Mouse (Mus musculus): ENCODE measurements at regions not wholly inside any gene's neighbourhood (a gene's known extent, or its start where the extent isn't known, plus 50 kb on each side); places are given as distances from the start of the nearest gene placed in this dataset.

DNA sequence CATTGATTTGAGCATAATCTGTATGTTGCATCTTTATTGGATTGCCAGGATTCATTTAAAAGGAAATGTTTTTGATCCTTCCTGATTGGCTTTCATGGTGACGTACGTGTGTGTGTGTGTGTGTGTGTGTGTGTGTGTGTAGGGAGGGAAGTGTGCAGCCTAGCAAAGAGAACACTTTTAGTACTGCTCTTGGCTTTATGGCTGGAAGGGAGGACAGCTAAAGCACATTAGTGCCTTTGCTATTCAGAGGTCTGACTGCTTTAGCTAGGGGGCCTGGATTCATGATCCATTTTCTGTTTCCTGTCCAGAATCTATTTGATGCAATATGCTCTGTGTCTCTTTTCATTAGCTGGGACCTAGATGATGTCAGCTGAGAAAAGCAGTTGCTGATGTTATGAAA lies 155.6 kb upstream of the Itga1 start:
- no peak for DNase-seq (ENCODE audit: low read depth)

DNA sequence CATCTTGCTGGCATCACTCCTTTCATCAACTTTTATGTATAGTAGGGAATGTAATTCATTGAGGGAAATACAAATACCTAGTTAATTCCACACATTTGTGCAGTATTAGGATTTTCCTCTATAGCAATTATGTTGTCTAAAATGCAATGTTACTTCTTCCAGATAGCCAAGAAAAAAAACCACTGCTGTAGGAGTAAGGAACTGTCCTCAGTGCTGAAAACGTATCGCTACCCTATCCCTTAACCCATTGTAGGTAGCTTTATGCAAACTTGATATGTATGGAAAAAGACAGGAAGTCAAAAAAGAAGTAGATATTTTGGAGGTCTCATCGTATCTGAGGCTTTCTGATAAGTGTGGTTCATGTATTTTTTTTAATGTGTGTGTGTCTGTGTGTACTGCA lies 150.8 kb upstream of the Itga1 start:
- no peak for DNase-seq (ENCODE audit: low read depth)

DNA sequence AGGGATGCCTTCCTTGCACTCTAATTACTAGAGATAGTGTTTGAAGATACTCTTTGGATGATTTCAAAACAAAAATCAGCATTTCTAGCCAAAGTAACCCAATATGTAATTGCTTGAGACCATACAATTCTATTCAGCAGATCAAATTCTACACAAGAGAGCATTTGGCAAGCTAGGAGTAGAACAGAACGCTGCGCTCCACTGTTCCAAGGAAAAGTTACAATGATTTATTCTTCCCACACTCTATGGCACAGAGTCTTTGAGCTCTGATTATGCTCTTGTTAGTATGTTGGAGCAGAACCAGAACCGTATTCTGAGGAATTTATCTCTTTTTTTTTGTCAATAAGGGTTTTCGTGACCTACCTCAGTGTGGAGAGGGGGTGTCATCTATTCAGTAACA lies 130.2 kb upstream of the Itga1 start:
- DNase-seq (ENCODE audit: low read depth), result no peak

DNA sequence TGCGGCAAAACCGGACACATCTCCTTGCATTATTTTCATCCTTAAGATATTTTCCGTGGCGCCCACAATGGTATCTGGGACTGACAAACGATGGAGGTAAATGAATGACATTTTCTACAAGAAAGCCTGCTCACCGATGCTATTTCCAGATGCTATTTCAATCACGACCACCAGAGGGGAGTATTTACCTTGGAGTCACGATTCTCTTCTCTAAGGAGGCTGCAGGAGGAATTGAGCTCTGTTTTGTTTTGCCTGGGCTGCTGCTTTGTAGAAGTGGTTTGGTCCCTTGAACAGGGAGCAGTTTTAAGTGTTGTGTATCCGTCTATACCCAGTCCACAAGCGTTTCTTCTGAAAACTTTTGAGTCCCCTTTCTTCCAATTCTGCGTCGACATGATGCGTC lies 128.7 kb upstream of the Itga1 start:
- DNase-seq (ENCODE audit: low read depth), result peak; percentile 65

DNA sequence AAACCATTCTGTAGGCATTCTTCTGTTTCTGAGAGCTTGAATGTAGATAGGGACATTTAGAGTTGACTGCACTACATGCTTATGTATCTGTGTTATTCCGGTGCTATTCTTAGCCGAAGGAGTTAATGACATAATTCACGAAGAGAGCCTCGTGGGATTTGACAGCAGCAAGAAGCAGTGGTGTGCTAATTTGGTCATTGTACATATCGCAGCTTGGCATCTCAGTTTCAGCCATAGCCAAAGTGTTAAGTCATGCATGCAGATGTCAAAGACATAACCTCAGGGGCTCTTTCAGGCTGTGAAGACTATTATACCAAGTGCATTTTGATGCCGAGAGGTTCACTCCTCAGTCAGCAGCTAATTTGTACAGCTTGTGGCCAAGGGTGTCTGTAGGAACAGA lies 125.1 kb upstream of the Itga1 start:
- DNase-seq (ENCODE audit: low read depth), result no peak

DNA sequence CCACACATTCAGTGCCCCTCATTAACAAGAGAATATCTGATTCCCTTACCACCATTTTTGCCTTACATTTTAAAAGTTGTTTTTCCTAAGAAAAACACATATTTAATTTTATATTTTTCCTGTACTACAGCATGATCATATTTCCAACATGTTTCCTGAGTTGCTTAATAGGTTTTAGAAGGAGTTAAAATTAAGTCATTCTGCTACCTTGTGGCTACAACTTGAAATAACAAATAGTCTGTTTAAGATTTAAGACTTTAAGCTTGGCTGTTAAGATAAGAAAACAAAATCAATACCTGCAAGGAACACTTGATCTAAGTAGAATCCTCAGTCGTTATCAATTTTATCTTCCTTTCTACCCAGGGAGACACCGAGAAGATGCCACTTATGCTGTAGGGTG lies 117.9 kb upstream of the Itga1 start:
- DNase-seq (ENCODE audit: low read depth), result no peak

DNA sequence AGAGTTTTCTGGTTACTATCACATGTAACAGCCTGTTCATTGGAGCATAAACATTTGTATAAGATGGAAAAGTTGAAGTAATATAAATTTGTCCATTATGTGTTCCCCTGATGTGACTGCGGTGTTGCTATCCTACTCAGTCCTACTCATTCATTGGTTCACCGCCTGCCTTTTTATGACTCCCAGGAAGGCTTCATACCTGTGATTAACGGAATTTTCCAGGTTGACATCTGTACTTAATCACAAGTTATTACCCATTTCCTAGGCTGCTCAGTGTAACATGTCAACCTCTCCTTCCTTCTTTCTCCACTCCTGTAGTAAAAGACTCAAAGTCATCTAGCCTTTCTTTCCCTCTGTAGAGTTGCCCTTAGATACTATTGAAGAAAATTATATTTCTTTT lies 109.5 kb upstream of the Itga1 start:
- DNase-seq (ENCODE audit: low read depth), result no peak

DNA sequence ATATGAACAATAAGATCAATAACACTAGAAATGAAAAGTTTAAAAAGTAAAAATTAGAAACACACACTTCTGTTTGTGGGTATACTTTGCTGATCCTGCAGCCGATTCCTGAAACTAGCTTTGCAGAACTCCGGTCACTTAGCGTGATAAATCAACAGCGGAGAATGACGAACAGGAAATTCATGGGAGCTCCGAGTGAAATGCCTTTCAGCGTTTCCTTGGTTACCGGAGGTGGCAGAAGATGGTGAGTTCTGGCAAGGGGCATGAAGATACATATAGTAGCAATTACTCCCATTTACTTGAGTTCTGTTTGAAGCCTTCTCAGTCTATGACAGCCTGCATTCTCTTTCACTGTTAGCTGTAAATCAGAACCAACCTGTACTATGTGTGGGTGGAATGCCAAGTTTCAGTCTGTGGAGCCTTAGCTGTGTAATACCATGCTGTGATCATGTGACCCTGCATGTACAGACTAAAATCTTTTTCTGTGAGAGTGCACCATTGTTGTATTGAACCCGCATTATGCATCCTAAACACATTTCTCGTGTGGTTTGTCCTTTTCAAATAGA lies 109.0 kb upstream of the Itga1 start:
- no peak for DNase-seq (ENCODE audit: low read depth)

DNA sequence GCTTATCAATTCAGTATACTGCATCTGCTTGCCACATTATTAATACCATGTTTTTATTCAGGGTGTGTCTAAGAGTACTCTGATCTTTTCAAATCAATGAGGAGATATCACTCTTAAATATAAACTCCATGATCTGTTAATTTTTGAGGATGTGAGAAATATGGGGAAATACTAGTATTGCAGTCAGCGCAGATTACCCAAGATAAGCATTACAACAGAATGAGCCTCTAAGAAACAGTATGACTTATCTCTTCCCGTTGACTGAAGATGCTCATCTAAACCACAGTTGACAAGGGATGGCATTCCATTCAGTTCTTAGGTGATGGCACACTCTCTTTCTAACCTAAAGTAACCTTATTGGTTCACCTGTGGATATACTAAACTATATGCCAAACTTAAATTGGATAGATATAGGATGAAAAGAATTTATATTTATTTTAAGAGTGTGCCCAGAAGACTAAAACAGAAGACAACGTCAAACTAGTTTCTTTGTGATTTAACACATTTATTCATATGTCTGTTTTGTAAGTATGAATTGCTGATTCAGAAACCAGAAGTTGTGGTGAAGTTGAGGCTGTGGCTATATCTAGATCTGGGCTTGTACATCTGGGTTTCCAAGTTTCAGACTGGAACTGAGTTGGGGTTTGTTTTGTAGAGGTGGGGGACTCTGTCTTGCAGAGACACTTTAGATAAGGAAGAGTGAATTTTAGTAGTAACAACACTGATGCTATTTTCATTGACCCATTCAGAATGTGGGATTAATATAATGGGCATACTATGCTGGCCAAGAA lies 107.8 kb upstream of the Itga1 start:
- no peak for DNase-seq (ENCODE audit: low read depth)

DNA sequence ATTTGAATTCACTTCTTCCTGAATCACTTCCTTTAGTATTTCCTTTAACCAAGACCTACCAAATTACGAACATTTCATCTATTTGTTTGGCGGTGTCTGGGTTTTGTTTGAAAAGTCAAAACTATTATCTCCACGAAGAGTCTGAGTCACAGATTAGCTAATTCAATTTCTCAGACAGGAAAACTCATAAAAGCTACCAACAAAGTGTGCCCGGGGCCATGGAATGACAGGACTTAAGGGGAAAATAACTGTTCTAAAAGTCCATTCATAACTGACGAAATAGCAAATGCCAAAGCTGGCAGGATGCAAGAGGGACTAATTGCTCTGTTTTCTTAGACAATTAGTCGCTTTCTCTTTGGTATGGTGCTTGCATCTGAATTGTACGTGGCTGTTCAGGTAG lies 105.0 kb upstream of the Itga1 start:
- DNase-seq (ENCODE audit: low read depth), result no peak

DNA sequence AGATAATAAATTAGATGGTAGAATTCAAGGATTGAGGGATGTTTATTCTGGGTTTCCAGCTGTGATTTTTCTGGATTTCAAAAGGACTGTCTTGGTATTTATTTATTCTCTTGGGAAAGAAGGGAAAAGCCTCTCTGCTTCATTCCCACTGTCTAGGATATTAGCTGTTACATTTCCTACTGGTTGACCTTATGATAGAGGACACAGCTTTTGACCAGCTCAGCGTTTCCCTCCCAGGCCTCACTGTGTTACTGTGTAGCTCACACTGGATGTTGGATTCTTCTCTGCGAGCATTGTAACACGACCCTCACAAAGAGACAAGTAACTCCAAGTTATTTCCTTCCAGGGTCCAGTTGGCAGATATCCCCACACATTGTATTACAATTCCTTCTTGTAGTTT lies 97.4 kb upstream of the Itga1 start:
- no peak for DNase-seq (ENCODE audit: low read depth)

DNA sequence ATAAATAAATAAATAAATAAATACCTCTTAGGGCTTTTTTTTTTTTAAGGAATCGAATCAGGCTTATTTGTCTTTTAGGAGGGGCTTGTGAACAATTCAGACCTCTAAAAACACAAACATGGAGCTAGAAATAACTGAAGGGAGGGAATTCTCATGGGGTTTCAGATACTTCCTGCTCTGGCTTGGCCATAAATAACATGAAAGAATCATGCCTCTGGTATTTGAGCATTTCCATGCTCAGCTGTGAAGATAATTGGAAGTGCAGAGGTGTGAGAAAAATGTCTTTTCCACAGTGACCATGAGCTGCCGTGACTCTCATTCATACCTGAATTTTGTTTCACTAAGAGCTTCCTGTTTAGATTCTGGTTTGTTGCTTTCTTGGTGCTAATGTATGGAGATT lies 86.3 kb upstream of the Itga1 start:
- no peak for DNase-seq (ENCODE audit: low read depth)

DNA sequence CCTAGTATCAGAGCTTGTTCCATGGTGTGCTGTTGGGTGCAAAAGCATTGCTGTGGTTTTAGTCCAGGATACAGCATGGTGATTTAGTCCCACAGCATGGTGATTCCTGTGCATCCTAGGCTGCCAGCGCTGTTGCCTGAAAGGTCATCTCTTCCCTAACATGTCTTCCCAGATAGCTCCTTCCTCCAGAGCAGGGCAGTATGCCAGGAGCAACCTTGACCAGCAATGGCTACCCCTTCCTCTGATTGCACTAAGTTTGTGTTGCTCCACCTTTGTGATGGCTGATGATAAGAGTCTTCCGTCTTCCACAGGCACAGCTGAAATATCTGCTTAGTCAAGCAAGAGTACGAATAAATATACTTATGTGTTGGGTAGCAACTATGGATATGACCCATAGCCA lies 85.6 kb upstream of the Itga1 start:
- DNase-seq (ENCODE audit: low read depth), result no peak

DNA sequence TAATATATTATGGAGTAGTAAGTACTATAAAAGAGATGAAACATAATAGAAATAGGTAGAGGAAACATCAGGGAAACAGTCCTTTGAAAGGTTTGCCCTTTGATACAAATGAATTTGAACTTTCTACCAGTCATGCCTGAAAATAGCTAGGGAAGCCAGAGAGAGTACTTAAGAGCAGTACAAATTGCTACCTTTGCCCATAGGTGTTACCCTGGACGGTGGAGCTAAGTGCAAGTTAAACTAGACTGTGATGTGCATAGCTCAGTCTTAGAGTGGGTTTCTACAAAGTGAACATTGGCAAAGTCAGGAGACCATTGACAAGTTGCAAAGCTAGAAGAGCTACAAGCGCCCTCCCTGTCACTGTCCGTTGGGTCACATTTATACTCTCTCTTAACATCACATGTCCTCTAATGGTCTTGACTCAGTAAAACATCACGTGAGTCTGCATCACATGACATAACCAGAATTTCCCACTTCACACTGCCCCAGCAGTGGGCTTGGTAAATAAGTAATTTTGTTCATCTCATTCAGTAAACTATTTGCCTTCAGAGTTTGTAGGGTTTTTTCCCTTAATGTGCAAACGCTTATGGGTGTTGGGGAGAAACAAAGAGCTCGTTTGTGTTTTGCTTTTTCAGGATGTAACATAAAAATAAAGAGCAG lies 80.6 kb upstream of the Itga1 start:
- no peak for DNase-seq (ENCODE audit: low read depth)

DNA sequence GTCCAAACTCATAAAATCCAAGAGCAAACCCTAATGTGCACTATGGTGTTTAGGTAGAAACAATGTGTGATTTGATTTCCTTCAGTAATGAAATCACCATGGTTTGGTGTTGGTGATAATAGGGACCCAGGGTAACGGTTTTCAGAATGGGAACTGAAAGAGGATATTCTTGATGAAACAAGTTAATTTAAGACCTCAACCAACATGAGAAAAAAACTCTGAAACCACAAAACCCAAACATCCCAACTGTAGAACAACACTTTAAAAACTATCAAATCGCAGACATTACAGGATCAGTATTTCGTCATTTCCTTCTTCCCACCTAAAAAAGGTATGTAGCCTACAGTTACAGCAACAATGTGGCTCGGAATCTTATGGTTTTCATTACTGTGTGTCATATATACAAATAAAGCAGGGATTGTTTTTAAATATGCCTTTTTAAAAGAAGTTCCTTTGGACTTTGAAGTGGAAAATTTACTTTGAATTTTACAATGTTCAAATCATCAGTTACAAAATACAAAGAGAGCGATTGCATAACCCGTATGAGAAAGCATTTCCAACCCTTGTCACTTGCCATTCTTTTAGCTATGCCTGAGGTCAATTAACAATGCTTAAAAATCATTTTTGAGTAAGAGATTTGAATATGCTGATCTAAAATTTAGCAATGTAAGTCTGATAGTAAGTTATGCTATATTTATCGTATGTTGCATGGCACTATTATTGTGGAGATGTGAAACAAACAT lies 76.6 kb upstream of the Itga1 start:
- DNase-seq (ENCODE audit: low read depth), result no peak

DNA sequence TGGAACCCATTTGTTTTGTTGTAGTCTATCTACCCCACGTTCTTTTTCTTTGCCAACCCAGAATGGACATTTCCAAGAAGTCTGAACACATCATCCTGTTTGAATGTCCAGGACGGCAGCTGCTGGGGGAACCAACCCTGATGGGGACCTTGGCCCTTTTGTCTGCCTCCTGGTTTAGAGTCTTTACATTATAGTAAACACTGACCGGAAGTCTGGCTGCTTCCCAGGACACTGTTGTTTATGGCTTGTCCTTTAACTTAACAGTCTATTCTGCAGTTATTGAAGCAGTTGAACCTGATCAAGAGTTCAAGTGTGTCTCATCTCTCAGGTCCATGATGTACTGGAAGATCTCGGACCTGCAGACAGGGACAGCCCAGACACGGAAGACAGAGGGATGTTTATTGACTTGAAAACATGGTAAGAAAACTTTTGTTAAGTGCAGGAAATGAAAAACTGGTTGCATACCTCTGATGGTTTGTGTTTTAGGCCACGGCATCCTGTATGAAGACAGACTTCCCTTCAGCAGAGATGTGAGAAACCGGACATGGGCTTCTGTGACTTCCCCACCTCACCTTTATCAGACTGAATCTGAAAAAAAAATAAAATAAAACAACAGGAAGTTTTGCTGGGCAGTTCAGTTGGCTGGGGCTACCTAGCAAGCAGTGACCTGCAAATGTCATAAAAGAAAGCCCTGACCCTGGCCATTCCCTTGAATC lies 69.7 kb upstream of the Itga1 start:
- DNase-seq (ENCODE audit: low read depth), result no peak

DNA sequence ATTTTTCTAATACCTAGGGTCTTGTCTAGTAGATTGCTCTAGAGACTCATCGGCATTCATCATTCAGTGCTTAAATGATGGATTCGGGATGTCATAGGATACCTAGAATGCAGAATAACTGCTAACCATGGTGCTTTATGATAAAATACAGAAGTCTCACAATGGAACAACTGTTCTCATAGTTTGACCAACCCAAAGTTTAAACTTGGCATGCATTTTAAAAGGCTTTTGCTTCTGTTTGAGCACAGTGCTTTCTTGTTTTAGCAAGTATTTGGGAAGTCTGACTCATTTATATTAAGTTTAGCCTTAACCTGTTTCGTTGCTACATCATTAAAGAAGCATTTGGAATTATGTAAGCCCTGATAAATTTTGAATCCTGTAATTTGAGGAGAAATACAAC lies 64.2 kb upstream of the Itga1 start:
- DNase-seq (ENCODE audit: low read depth), result no peak

DNA sequence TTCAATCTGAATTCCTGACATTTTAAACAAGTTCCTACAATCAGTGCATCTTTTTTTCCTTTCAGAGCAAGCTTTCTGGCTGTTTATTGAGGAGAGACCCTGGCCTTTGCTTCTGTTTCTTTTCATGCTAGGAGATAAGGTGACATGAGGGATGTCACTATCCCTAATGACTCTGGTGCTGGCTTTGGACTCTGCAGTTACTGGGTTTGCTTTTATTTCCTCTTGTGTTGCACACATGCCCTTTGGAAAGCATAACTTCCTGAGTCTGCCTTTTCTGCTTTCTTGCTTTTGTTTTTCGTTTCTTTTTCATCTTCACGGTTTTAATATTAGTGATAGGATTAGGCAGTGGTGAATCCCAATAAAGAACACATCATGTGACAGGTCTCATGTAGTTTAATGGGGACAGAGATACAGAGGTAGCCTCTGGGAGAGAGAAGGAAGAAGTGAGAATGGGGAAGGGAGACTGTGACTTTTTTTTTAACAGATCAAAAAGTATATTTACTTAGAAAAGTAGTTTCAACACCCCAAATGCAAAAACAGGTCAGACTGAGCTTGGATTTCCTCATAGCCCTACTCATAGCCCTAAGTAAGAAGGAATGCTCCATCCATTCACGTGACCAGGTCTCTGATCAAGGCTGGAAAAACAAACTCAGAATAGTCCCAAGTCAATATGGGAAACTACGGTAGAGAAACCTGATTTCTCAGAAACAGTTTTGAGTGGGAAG lies 61.1 kb upstream of the Itga1 start:
- no peak for DNase-seq (ENCODE audit: low read depth)

DNA sequence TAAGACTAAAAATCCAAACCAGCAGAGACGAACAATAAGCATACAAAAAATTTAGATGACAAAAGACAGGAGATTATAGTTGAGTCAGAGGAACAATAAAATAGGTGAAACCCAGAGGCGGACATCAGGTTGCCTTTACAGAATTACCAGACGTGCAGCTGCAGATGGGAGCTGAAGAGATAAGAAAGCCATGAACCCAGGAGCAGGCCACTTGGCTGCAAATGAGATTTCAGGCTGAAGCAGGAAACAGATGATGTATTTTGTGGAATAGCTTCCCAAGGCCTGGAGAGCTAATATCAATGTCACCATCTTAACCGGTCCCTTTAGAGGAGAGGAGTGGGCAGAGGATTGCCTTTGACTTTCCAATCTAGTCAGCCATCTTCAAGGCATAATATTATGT lies 57.6 kb upstream of the Itga1 start:
- DNase-seq (ENCODE audit: low read depth), result no peak
